Mouse (Mus musculus): ENCODE measurements at regions not wholly inside any gene's neighbourhood (a gene's known extent, or its start where the extent isn't known, plus 50 kb on each side); places are given as distances from the start of the nearest gene placed in this dataset.

DNA sequence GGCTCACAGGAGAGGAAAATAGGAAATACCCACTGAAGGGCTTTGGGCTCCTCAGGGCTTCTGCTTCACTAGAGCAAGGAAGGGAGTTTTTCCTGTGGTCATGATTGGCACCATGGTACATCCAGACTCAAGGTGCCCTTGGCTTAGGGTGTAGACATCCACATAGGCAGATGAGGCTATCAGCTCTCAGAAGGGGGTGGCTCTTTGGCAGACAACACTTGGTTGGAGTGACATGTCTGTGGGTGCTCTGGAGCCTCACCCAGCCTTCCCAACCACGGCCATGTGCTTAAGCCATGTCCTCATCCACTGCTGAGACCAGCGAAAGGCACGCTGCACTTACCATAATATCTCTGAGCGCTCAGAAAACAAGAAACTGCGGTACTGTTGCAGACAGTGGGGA lies 77.8 kb upstream of the 1700025G04Rik start:
- Histone ChIP-seq H3K27ac (ENCODE audit: low read depth, low read length) (no peak overlapping the region), H3K27me3 (replicated peaks; ENCODE audit: control insufficient read depth, insufficient read depth, low read length) (no peaks in the 10 kb centered on the region), H3K9ac (ENCODE audit: low read depth, low read length) (no peak overlapping the region), H3K4me1 (replicated peaks; ENCODE audit: control insufficient read depth, insufficient read depth, low read length) (0 out of 2 replicates have a peak, but pooled peaks cover 3% of the 10 kb centered on the region), H3K9me3 (ENCODE audit: control insufficient read depth, low read length) (no peaks in the 10 kb centered on the region), H3K4me2 (no peak overlapping the region), H3K36me3 (ENCODE audit: control insufficient read depth, insufficient read depth, low read length) (no peaks in the 10 kb centered on the region), H3K4me3 (ENCODE audit: low read depth, low read length) (no peak overlapping the region)
- no peak for ATAC-seq (replicated peaks; ENCODE audit: low FRiP score)
- no peak for DNase-seq (ENCODE audit: low spot score)
- 81% methylated on average over 5 of the region's 5 CpGs for WGBS

- H3K27ac ChIP-seq (ENCODE audit: low read depth, low read length), result no peak overlapping the region
- no peaks in the 10 kb centered on the region for H3K9me3 ChIP-seq (ENCODE audit: control insufficient read depth, low read length)
- H3K9ac ChIP-seq (ENCODE audit: low read depth, low read length), result no peak overlapping the region
- H3K4me2 ChIP-seq, result no peak overlapping the region
- ATAC-seq (replicated peaks; ENCODE audit: low FRiP score) (no peak), DNase-seq (ENCODE audit: low spot score) (no peak)
- H3K36me3 ChIP-seq (ENCODE audit: control insufficient read depth, insufficient read depth, low read length), result no peaks in the 10 kb centered on the region
- WGBS, result 76% methylated on average over 5 of the region's 5 CpGs
- H3K4me1 ChIP-seq (replicated peaks; ENCODE audit: control insufficient read depth, insufficient read depth, low read length), result 0 out of 2 replicates have a peak, but pooled peaks cover 3% of the 10 kb centered on the region
- H3K4me3 ChIP-seq (ENCODE audit: low read depth, low read length), result no peak overlapping the region
- H3K27me3 ChIP-seq (replicated peaks; ENCODE audit: control insufficient read depth, insufficient read depth, low read length), result no peaks in the 10 kb centered on the region
These were observed 75.6 kb upstream of the 1700025G04Rik start for GRCm38 (mm10) chr1:152165490-152165905.

GRCm38 (mm10) chr1:152164843-152165489 lies 75.0 kb upstream of the 1700025G04Rik start:
- no peaks in the 10 kb centered on the region for H3K27me3 ChIP-seq (replicated peaks; ENCODE audit: control insufficient read depth, insufficient read depth, low read length)
- H3K36me3 ChIP-seq (ENCODE audit: control insufficient read depth, insufficient read depth, low read length), result no peaks in the 10 kb centered on the region
- 51% methylated on average over 12 of the region's 12 CpGs for WGBS
- DNase-seq (ENCODE audit: low spot score), result no peak
- H3K9me3 ChIP-seq (ENCODE audit: control insufficient read depth, low read length), result no peaks in the 10 kb centered on the region
- no peak overlapping the region for H3K27ac ChIP-seq (ENCODE audit: low read depth, low read length)
- no peak overlapping the region for H3K4me2 ChIP-seq
- no peak overlapping the region for H3K9ac ChIP-seq (ENCODE audit: low read depth, low read length)
- peak; percentile 70 for ATAC-seq (replicated peaks; ENCODE audit: low FRiP score)
- no peak overlapping the region for H3K4me3 ChIP-seq (ENCODE audit: low read depth, low read length)
- H3K4me1 ChIP-seq (replicated peaks; ENCODE audit: control insufficient read depth, insufficient read depth, low read length), result 0 out of 2 replicates have a peak, but pooled peaks cover 3% of the 10 kb centered on the region

DNA sequence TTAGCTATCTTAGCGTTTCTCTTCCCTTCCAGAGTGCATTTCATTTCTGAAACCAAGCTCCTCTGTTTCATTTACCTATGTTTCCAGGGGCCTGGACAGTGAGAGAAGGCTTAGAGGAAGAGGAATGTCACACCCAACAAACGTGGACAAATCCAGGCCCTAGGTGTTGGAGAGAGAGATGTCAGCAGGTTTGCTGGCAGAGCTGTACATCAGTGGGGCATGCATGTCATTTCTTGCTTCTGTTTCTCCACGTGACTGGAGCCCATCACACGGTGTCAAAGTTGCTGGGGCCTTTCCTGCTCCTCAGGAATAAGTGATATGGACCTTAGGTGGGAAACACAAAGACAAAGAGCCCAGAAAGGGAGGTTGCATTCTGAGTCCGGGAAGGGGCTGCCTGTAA lies 74.3 kb upstream of the 1700025G04Rik start:
- DNase-seq (ENCODE audit: low spot score) (no peak), ATAC-seq (replicated peaks; ENCODE audit: low FRiP score) (no peak)
- 0 out of 2 replicates have a peak, but pooled peaks cover 3% of the 10 kb centered on the region for H3K4me1 ChIP-seq (replicated peaks; ENCODE audit: control insufficient read depth, insufficient read depth, low read length)
- H3K4me3 ChIP-seq (ENCODE audit: low read depth, low read length), result no peak overlapping the region
- WGBS, result 75% methylated on average over 5 of the region's 5 CpGs
- no peaks in the 10 kb centered on the region for H3K27me3 ChIP-seq (replicated peaks; ENCODE audit: control insufficient read depth, insufficient read depth, low read length)
- H3K4me2 ChIP-seq, result no peak overlapping the region
- H3K9me3 ChIP-seq (ENCODE audit: control insufficient read depth, low read length), result no peaks in the 10 kb centered on the region
- no peaks in the 10 kb centered on the region for H3K36me3 ChIP-seq (ENCODE audit: control insufficient read depth, insufficient read depth, low read length)
- H3K27ac ChIP-seq (ENCODE audit: low read depth, low read length), result no peak overlapping the region
- H3K9ac ChIP-seq (ENCODE audit: low read depth, low read length), result no peak overlapping the region

GRCm38 (mm10) chr1:152152474-152152873 lies 62.5 kb upstream of the 1700025G04Rik start:
- no peak for DNase-seq (ENCODE audit: low spot score)
- Histone ChIP-seq H3K9ac (ENCODE audit: low read depth, low read length) (no peak overlapping the region), H3K9me3 (ENCODE audit: control insufficient read depth, low read length) (no peaks in the 10 kb centered on the region), H3K27ac (ENCODE audit: low read depth, low read length) (no peak overlapping the region), H3K4me2 (no peak overlapping the region), H3K27me3 (replicated peaks; ENCODE audit: control insufficient read depth, insufficient read depth, low read length) (no peaks in the 10 kb centered on the region), H3K36me3 (ENCODE audit: control insufficient read depth, insufficient read depth, low read length) (no peaks in the 10 kb centered on the region), H3K4me3 (ENCODE audit: low read depth, low read length) (no peak overlapping the region), H3K4me1 (replicated peaks; ENCODE audit: control insufficient read depth, insufficient read depth, low read length) (no peaks in the 10 kb centered on the region)
- ATAC-seq (replicated peaks; ENCODE audit: low FRiP score), result no peak
- 57% methylated on average over 5 of the region's 5 CpGs for WGBS

DNA sequence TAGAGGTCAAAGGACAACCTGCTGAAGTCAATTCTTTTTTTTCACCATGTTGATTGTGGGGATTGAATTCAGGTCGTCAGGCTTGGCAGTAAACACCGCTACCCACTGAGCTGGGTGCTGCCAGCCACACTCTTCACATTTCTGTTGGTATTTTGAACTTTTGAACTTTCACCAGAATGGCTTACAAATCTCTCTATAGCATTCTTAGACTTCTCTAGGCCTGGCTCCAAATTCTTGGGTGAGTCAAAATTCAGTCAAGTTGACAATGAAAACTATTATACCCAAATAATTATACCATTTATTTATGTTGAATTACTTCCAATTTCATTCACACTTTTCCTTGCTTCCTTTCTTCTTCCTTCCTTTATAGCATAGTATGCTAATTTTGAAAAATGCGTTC lies 58.8 kb upstream of the 1700025G04Rik start:
- H3K4me1 ChIP-seq (replicated peaks; ENCODE audit: control insufficient read depth, insufficient read depth, low read length), result no peaks in the 10 kb centered on the region
- 70% methylated on average over 3 of the region's 3 CpGs for WGBS

DNA sequence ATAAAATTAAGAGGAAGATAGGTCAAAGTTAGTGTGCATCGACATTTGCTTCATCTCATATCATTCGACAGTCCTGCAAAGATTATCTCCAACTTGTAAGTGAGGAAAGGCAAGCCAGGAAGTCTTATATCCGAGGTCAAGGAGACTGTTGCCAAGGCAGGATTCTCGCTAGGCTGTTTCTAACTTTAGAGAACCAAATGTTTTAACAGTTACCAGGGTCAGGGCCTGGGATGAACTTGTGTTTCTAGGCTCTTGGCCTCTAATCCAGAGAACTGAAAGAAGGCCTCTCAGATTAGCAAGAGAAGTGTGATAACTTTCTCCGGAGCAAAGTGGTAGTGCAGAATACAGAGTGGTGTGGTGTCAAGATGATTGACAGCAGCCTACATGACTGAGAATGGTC lies 50.2 kb upstream of the 1700025G04Rik start:
- ATAC-seq (replicated peaks; ENCODE audit: low FRiP score) (no peak), DNase-seq (ENCODE audit: low spot score) (no peak)
- H3K9me3 ChIP-seq (ENCODE audit: control insufficient read depth, low read length), result no peaks in the 10 kb centered on the region
- no peak overlapping the region for H3K9ac ChIP-seq (ENCODE audit: low read depth, low read length)
- H3K4me2 ChIP-seq, result no peak overlapping the region
- 62% methylated on average over 5 of the region's 5 CpGs for WGBS
- H3K27me3 ChIP-seq (replicated peaks; ENCODE audit: control insufficient read depth, insufficient read depth, low read length), result no peaks in the 10 kb centered on the region
- no peak overlapping the region for H3K4me3 ChIP-seq (ENCODE audit: low read depth, low read length)
- no peak overlapping the region for H3K27ac ChIP-seq (ENCODE audit: low read depth, low read length)
- H3K36me3 ChIP-seq (ENCODE audit: control insufficient read depth, insufficient read depth, low read length), result no peaks in the 10 kb centered on the region
- no peaks in the 10 kb centered on the region for H3K4me1 ChIP-seq (replicated peaks; ENCODE audit: control insufficient read depth, insufficient read depth, low read length)

More for the DNA sequence above, 58.8 kb upstream of the 1700025G04Rik start:
- ATAC-seq (replicated peaks; ENCODE audit: low FRiP score), result no peak
- H3K27me3 ChIP-seq (replicated peaks; ENCODE audit: control insufficient read depth, insufficient read depth, low read length), result no peaks in the 10 kb centered on the region
- no peak overlapping the region for H3K4me3 ChIP-seq (ENCODE audit: low read depth, low read length)
- H3K9ac ChIP-seq (ENCODE audit: low read depth, low read length), result no peak overlapping the region
- no peak overlapping the region for H3K27ac ChIP-seq (ENCODE audit: low read depth, low read length)
- no peak overlapping the region for H3K4me2 ChIP-seq
- H3K36me3 ChIP-seq (ENCODE audit: control insufficient read depth, insufficient read depth, low read length), result no peaks in the 10 kb centered on the region
- H3K9me3 ChIP-seq (ENCODE audit: control insufficient read depth, low read length), result no peaks in the 10 kb centered on the region
- DNase-seq (ENCODE audit: low spot score), result no peak

All from liver, embryonic 11.5 days (tissue).